Mouse (Mus musculus) embryonic facial prominence, embryonic 11.5 days (tissue): ENCODE measurements around the gene Kmt2d. TPM values are rescaled to one million over a fixed set of nuclear protein-coding genes. Genes with fewer than 3 reads are reported as not detected.

Source experiments
- ATAC-seq: fragments of 200-750 bp; cut with Nextera tagmentation; replicated peaks from 2 replicates; pipeline ENCODE4 v1.8.0; 2017; ENCODE audit warnings: low read depth; ENCODE audit not compliant: insufficient number of reproducible peaks, low FRiP score, low TSS enrichment
- DNase-seq: peaks from one replicate; pipeline ENCODE4 v3.0.0-alpha.2; 2015; ENCODE audit warnings: low spot score
- H3K27ac ChIP-seq: fragments of 300-500 bp; sonication (generic); replicated peaks from 2 replicates; pipeline ENCODE4 v1.5.1; 2014; ENCODE audit warnings: mild to moderate bottlenecking, low read depth, low read length, control low read depth
- H3K27me3 ChIP-seq: fragments of 300-500 bp; sonication (generic); 2 replicates; pipeline ENCODE4 v1.6.1; 2014; ENCODE audit warnings: mild to moderate bottlenecking, low read length, moderate library complexity, mixed read lengths; ENCODE audit not compliant: control insufficient read depth, insufficient read depth
- H3K36me3 ChIP-seq: fragments of 300-500 bp; sonication (generic); replicated peaks from 2 replicates; pipeline ENCODE4 v1.6.1; 2014; ENCODE audit warnings: low read depth, mild to moderate bottlenecking, low read length, moderate library complexity, mixed read lengths; ENCODE audit not compliant: control insufficient read depth, insufficient read depth
- H3K4me1 ChIP-seq: fragments of 300-500 bp; sonication (generic); 2 replicates; pipeline ENCODE4 v1.6.1; 2014; ENCODE audit warnings: low read length, mixed read lengths; ENCODE audit not compliant: control insufficient read depth, insufficient read depth
- H3K4me2 ChIP-seq: fragments of 300-500 bp; sonication (generic); 2 replicates; pipeline ENCODE4 v1.6.1; 2014; ENCODE audit warnings: low read depth, mild to moderate bottlenecking, control low read depth, low read length, moderate library complexity
- H3K4me3 ChIP-seq: fragments of 300-500 bp; sonication (generic); 2 replicates; pipeline ENCODE4 v1.5.1; 2014; ENCODE audit warnings: low read depth, low read length, control low read depth
- H3K9ac ChIP-seq: fragments of 300-500 bp; sonication (generic); replicated peaks from 2 replicates; pipeline ENCODE4 v1.6.1; 2014; ENCODE audit warnings: mild to moderate bottlenecking, control low read depth, low read length
- H3K9me3 ChIP-seq: fragments of 300-500 bp; sonication (generic); replicated peaks from 2 replicates; pipeline ENCODE4 v1.6.1; 2016; ENCODE audit warnings: mild to moderate bottlenecking, low read length, inconsistent platforms, mixed read lengths; ENCODE audit not compliant: control insufficient read depth
- WGBS: fragments of 180-500 bp; shearing (Covaris S2); extraction: QIAGEN DNeasy Blood & Tissue Kit; methylation state at CpG from one replicate; pipeline ENCODE4 v1.1.7; 2014; 5-methylcytosine and 5-hydroxymethylcytosine counted together
- polyA plus RNA-seq: library from polyadenylated mRNA; unstranded; fragments of >200 nt; fragmentation: Nextera tagmentation; extraction: Ambion mirVana; gene quantifications from 2 replicates; pipeline ENCODE4 v1.2.1, GENCODE M21; 2014

The Kmt2d gene
- polyA plus RNA-seq, 1 experiment from 2014 or later = 11.6 TPM

DNA sequence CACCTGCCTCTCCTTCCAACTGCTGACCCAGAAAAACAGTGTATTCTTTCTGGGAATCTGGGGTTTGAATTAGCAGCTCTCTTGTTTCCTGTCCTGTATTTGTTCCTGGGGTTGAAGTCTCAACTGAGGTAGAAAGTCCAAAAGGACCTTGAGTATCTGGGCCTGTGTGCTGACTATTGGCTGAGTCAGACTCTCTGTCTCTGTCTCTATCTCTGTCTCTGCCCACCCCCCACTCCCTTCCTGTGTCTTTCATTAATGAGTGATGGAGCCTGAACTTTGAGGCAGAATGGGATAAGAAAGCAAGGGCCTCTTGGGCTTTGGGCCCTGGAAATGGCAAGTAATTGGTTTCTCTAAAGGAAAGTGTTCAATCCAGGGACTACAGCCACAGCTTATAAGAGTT lies 12.7 kb upstream of the Kmt2d start:
- Histone ChIP-seq H3K4me2 (no peak overlapping the region), H3K27me3 (no peaks in the 10 kb centered on the region), H3K4me3 (no peak overlapping the region), H3K9ac (no peak overlapping the region), H3K4me1 (no peaks in the 10 kb centered on the region; the same call in 1 of the 2 replicates), H3K27ac (no peak overlapping the region), H3K9me3 (no peaks in the 10 kb centered on the region), H3K36me3 (no peaks in the 10 kb centered on the region)
- ATAC-seq = no peak
- no peak for DNase-seq

GRCm38 (mm10) chr15:98881656-98882008 lies 10.6 kb upstream of the Kmt2d start:
- ATAC-seq (peak; percentile 57), DNase-seq (no peak)
- H3K36me3 ChIP-seq = no peaks in the 10 kb centered on the region
- H3K9ac ChIP-seq = peak overlapping the region; percentile 44; the same call in 1 of the 2 replicates
- H3K4me1 ChIP-seq = no peaks in the 10 kb centered on the region; the same call in 1 of the 2 replicates
- no peaks in the 10 kb centered on the region for H3K9me3 ChIP-seq
- peak overlapping the region; percentile 31 for H3K4me2 ChIP-seq
- WGBS = 11% methylated on average over 5 of the region's 5 CpGs
- peak overlapping the region; percentile 54; the same call in 1 of the 2 replicates for H3K27ac ChIP-seq
- no peaks in the 10 kb centered on the region for H3K27me3 ChIP-seq
- H3K4me3 ChIP-seq = peak overlapping the region; percentile 5; the same call in 1 of the 2 replicates

DNA sequence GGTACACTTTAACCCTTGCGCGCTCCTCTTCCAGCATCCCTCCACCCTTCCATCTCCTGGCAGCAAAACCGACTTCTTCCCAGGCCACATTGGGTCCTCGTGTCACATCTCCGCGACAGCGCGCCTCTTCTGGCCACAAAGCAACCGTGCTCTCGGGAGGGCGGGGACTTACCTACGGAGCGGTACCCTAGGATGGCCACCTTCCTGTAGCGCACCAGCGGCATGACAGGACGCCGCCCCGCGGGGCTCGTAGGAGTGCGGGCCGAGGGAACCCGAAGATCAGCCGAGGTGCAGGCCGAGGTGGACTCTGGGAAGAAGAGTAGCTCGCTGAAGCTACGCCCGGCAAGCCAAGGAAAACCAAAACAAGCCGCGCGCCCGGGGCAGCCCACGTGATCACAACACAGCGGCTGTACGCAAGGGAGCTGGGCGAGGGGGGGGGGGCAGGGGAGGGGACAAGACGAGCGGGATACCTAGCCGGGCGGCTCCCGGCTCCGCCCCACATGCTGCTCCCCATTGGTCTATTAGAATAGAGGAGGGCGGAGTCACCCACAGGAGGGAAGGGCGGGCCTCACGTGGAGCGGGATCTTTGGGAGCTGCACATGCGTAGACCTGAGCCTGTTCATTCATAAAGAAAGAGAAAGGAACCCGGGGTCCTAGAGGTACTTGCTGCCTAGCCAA lies 10.1 kb upstream of the Kmt2d start:
- peak; percentile 98 for DNase-seq
- peak overlapping the region; percentile 70 for H3K4me3 ChIP-seq
- WGBS = 1% methylated on average over 48 of the region's 48 CpGs
- H3K9me3 ChIP-seq = no peaks in the 10 kb centered on the region
- no peaks in the 10 kb centered on the region for H3K27me3 ChIP-seq
- ATAC-seq = peak; percentile 94
- no peaks in the 10 kb centered on the region for H3K36me3 ChIP-seq
- H3K4me1 ChIP-seq = no peaks in the 10 kb centered on the region; the same call in 1 of the 2 replicates
- peak overlapping the region; percentile 67 for H3K27ac ChIP-seq
- H3K4me2 ChIP-seq = peak overlapping the region; percentile 83
- peak overlapping the region; percentile 71 for H3K9ac ChIP-seq

DNA sequence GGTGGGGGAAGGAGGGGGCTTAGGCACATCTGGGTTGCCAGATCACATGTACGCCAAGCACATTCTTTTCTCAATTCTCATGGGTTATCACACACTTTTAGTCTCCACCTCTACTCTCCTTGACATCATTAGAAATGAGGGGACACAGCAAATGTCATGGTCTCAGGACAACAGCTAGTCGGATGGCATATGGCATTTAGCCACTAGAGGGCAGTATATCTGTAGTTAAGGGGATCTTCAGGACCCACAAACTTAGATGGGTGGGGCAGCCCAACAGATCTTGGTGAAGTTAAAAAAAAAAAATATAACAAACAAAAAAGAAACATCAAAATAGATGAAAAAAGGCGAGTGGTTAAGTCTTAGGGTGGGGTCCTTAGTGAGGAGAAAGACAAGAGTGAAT lies 6.3 kb upstream of the Kmt2d start:
- no peak overlapping the region for H3K4me2 ChIP-seq
- H3K4me1 ChIP-seq = no peaks in the 10 kb centered on the region; the same call in none of the 2 replicates
- DNase-seq (peak; percentile 93), ATAC-seq (no peak)
- H3K4me3 ChIP-seq = no peak overlapping the region
- H3K36me3 ChIP-seq = no peaks in the 10 kb centered on the region
- no peak overlapping the region for H3K27ac ChIP-seq
- no peaks in the 10 kb centered on the region for H3K27me3 ChIP-seq
- H3K9ac ChIP-seq = no peak overlapping the region
- no peaks in the 10 kb centered on the region for H3K9me3 ChIP-seq
- 12% methylated on average over 3 of the region's 3 CpGs for WGBS

- peak overlapping the region; percentile 86 for H3K4me3 ChIP-seq
- peak; percentile 76 for ATAC-seq
- no peaks in the 10 kb centered on the region for H3K36me3 ChIP-seq
- no peaks in the 10 kb centered on the region for H3K9me3 ChIP-seq
- H3K27me3 ChIP-seq = no peaks in the 10 kb centered on the region
- peak; percentile 97 for DNase-seq
- peak overlapping the region; percentile 96 for H3K4me2 ChIP-seq
- WGBS = 1% methylated on average over 51 of the region's 51 CpGs
- peak overlapping the region; percentile 99 for H3K9ac ChIP-seq
- peak overlapping the region; percentile 98 for H3K27ac ChIP-seq
- peaks cover 14% of the 10 kb centered on the region for H3K4me1 ChIP-seq
These were observed 1.2 kb upstream of the Kmt2d start for GRCm38 (mm10) chr15:98871916-98872888.

DNA sequence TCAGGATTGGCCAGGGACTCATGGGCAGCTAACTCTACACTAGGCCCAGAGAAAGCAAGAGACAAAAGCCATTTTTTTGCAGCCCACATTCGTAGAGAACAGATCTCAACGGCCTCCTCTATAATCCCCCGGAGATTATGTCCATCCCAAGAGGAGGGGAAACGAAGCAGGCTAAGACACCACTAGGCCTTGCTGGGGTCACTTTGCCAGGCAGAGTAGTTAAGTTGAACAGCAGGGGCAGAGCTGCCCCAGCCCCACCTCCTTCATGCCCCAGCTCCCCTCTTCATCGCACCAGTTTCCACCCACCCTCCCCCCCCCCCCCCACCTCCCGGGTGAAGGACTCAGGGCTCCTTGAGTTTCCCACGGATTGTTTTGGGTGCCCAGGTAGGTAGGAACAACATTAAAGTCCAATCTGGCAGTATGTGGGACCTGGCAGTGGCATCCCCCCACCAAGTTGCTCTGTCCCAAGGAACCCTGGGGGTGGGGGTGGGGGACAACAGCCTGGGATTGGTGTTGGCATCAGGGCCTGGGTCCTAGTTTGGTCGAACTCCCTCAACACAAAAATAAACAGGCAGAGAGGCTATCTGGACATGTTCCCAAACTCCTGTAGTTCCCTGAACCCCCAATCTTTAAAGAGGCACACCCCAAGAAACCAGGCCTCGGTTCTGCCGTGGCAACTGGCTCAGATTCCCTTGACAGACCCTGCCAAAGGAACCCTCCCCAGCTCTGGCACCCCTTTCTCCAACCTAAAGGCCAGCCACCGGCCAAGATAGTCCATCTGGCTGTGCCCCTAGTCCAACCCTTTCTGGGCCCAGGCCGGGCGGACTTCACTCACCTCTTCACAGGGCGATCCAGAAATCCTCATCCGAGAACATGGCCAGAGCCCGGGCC lies 580 bp downstream of the Kmt2d start:
- Histone ChIP-seq H3K9ac (peak overlapping the region; percentile 99), H3K4me3 (peak overlapping the region; percentile 86), H3K4me1 (peaks cover 14% of the 10 kb centered on the region), H3K36me3 (peaks cover 8% of the 10 kb centered on the region), H3K27me3 (no peaks in the 10 kb centered on the region), H3K27ac (peak overlapping the region; percentile 98), H3K4me2 (peak overlapping the region; percentile 96), H3K9me3 (no peaks in the 10 kb centered on the region)
- DNase-seq = peak; percentile 25
- ATAC-seq = no peak
- under 1% methylated on average over 15 of the region's 16 CpGs for WGBS

DNA sequence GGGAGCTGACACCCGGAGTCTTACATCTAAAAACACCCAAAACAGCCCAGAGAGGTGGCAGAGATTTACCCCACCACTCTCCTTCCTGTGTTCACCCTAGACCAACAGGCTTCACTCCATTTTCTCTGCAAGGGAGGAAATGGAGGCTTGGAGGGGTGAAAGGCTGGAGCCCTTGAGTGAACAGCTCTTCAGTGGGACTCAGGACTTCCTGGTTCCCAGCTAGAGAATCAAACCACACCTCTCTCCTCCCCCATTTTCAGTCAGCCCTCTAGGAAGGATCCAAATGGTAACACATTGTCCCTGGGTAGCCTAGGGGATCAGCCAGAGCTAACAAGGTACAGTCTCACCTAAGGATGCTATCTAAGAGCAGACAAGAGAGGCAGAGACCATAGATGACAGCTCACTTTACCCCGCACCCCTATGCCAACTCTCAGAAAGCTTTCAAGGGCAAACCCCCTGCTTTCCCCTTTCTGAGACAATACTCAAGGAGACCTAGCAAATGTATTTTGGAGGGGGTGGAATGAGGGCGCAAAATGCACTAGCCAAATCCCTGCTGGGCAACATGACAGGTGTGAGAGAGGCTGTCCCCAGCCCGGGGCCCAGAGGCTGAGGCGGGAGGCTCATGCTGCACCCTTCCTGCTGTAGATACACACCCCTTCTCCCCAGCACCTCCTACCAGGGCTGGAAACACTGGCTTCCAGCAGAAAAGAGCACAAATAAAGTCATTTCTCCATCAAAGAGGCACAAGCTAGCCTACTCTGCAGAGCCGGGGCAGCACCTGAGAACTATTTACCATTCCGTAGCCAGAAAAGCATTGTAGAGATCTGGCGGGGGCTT lies 1.4 kb downstream of the Kmt2d start:
- Histone ChIP-seq H3K9ac (peak overlapping the region; percentile 99), H3K4me1 (peaks cover 14% of the 10 kb centered on the region), H3K27ac (no peak overlapping the region), H3K27me3 (no peaks in the 10 kb centered on the region), H3K4me3 (peak overlapping the region; percentile 86), H3K36me3 (peaks cover 13% of the 10 kb centered on the region), H3K9me3 (no peaks in the 10 kb centered on the region), H3K4me2 (peak overlapping the region; percentile 96)
- no peak for ATAC-seq
- 13% methylated on average over 8 of the region's 8 CpGs for WGBS
- no peak for DNase-seq
